Mouse (Mus musculus): Measurements from ENCODE around the gene C1qtnf6. TPM values are rescaled to one million over a fixed set of nuclear protein-coding genes. Genes with fewer than 3 reads are reported as not detected.

C1qtnf6 gene
- polyA plus RNA-seq, 1 experiment from 2014 or later, result 18.9 TPM

- no peak for ATAC-seq (ENCODE audit: insufficient number of reproducible peaks, low FRiP score, low TSS enrichment, low read depth)
Observed at GRCm38 (mm10) chr15:78548711-78549110, 17.5 kb upstream of the C1qtnf6 start.

GRCm38 (mm10) chr15:78548336-78548665, 17.1 kb upstream of the C1qtnf6 start:
- no peak for DNase-seq (ENCODE audit: low spot score)
- no peak overlapping the region for H3K27ac ChIP-seq (replicated peaks; ENCODE audit: low read depth, low read length)

More at GRCm38 (mm10) chr15:78548711-78549110, 17.5 kb upstream of the C1qtnf6 start:
- DNase-seq (ENCODE audit: low spot score), result no peak
- Histone ChIP-seq H3K4me1 (ENCODE audit: control insufficient read depth, insufficient read depth, low read length) (no peaks in the 10 kb centered on the region), H3K4me2 (ENCODE audit: low read depth, severe bottlenecking) (no peak overlapping the region), H3K9ac (ENCODE audit: low read length) (no peak overlapping the region), H3K9me3 (ENCODE audit: control insufficient read depth, low read length) (no peaks in the 10 kb centered on the region), H3K27ac (replicated peaks; ENCODE audit: low read depth, low read length) (no peak overlapping the region), H3K27me3 (ENCODE audit: control insufficient read depth, insufficient read depth, low read length) (0 out of 2 replicates have a peak, but pooled peaks cover 2% of the 10 kb centered on the region), H3K36me3 (ENCODE audit: control insufficient read depth, insufficient read depth, low read length) (no peaks in the 10 kb centered on the region), H3K4me3 (ENCODE audit: low read depth, low read length) (no peak overlapping the region)
- WGBS, result 74% methylated on average over 8 of the region's 8 CpGs

GRCm38 (mm10) chr15:78547415-78548335, 16.5 kb upstream of the C1qtnf6 start:
- no peak overlapping the region for H3K4me2 ChIP-seq (ENCODE audit: low read depth, severe bottlenecking)
- 46% methylated on average over 5 of the region's 5 CpGs for WGBS
- H3K27ac ChIP-seq (replicated peaks; ENCODE audit: low read depth, low read length), result no peak overlapping the region
- no peak for ATAC-seq (ENCODE audit: insufficient number of reproducible peaks, low FRiP score, low TSS enrichment, low read depth)
- no peaks in the 10 kb centered on the region for H3K4me1 ChIP-seq (ENCODE audit: control insufficient read depth, insufficient read depth, low read length)
- H3K9me3 ChIP-seq (ENCODE audit: control insufficient read depth, low read length), result no peaks in the 10 kb centered on the region
- no peaks in the 10 kb centered on the region for H3K36me3 ChIP-seq (ENCODE audit: control insufficient read depth, insufficient read depth, low read length)
- DNase-seq (ENCODE audit: low spot score), result no peak
- H3K27me3 ChIP-seq (ENCODE audit: control insufficient read depth, insufficient read depth, low read length), result 0 out of 2 replicates have a peak, but pooled peaks cover 5% of the 10 kb centered on the region
- H3K4me3 ChIP-seq (ENCODE audit: low read depth, low read length), result no peak overlapping the region
- no peak overlapping the region for H3K9ac ChIP-seq (ENCODE audit: low read length)

More at GRCm38 (mm10) chr15:78548336-78548665, 17.1 kb upstream of the C1qtnf6 start:
- Histone ChIP-seq H3K36me3 (ENCODE audit: control insufficient read depth, insufficient read depth, low read length) (no peaks in the 10 kb centered on the region), H3K9ac (ENCODE audit: low read length) (no peak overlapping the region), H3K4me3 (ENCODE audit: low read depth, low read length) (no peak overlapping the region), H3K27me3 (ENCODE audit: control insufficient read depth, insufficient read depth, low read length) (0 out of 2 replicates have a peak, but pooled peaks cover 5% of the 10 kb centered on the region), H3K4me2 (ENCODE audit: low read depth, severe bottlenecking) (no peak overlapping the region), H3K9me3 (ENCODE audit: control insufficient read depth, low read length) (no peaks in the 10 kb centered on the region), H3K4me1 (ENCODE audit: control insufficient read depth, insufficient read depth, low read length) (no peaks in the 10 kb centered on the region)
- ATAC-seq (ENCODE audit: insufficient number of reproducible peaks, low FRiP score, low TSS enrichment, low read depth), result no peak
- WGBS, result 34% methylated on average over 3 of the region's 3 CpGs

- Histone ChIP-seq H3K27ac (replicated peaks; ENCODE audit: low read depth, low read length) (no peak overlapping the region), H3K4me3 (ENCODE audit: low read depth, low read length) (no peak overlapping the region), H3K36me3 (ENCODE audit: control insufficient read depth, insufficient read depth, low read length) (no peaks in the 10 kb centered on the region), H3K4me2 (ENCODE audit: low read depth, severe bottlenecking) (no peak overlapping the region), H3K9ac (ENCODE audit: low read length) (no peak overlapping the region), H3K9me3 (ENCODE audit: control insufficient read depth, low read length) (no peaks in the 10 kb centered on the region), H3K4me1 (ENCODE audit: control insufficient read depth, insufficient read depth, low read length) (no peaks in the 10 kb centered on the region), H3K27me3 (ENCODE audit: control insufficient read depth, insufficient read depth, low read length) (0 out of 2 replicates have a peak, but pooled peaks cover 5% of the 10 kb centered on the region)
- ATAC-seq (ENCODE audit: insufficient number of reproducible peaks, low FRiP score, low TSS enrichment, low read depth) (no peak), DNase-seq (ENCODE audit: low spot score) (no peak)
- WGBS, result 75% methylated on average over 4 of the region's 4 CpGs
Observed at GRCm38 (mm10) chr15:78546060-78546459, 14.8 kb upstream of the C1qtnf6 start.

GRCm38 (mm10) chr15:78544561-78545001, 13.4 kb upstream of the C1qtnf6 start, which contains the start of gene Sstr3:
Gene Sstr3 (minus strand): TSS chr15:78544685.
- no peak within 1 kb of the TSS for H3K27ac ChIP-seq (replicated peaks; ENCODE audit: low read depth, low read length)
- H3K36me3 ChIP-seq (ENCODE audit: control insufficient read depth, insufficient read depth, low read length), result no peaks in the 10 kb centered on the region
- WGBS, result 15% methylated on average over 12 of the region's 14 CpGs
- no peak for ATAC-seq (ENCODE audit: insufficient number of reproducible peaks, low FRiP score, low TSS enrichment, low read depth)
- DNase-seq (ENCODE audit: low spot score), result no peak
- H3K4me1 ChIP-seq (ENCODE audit: control insufficient read depth, insufficient read depth, low read length), result no peaks in the 10 kb centered on the region
- H3K4me2 ChIP-seq (ENCODE audit: low read depth, severe bottlenecking), result no peak within 1 kb of the TSS
- no peak within 1 kb of the TSS for H3K9ac ChIP-seq (ENCODE audit: low read length)
- no peak within 1 kb of the TSS for H3K4me3 ChIP-seq (ENCODE audit: low read depth, low read length)
- no peaks in the 10 kb centered on the region for H3K9me3 ChIP-seq (ENCODE audit: control insufficient read depth, low read length)
- H3K27me3 ChIP-seq (ENCODE audit: control insufficient read depth, insufficient read depth, low read length), result 0 out of 2 replicates have a peak, but pooled peaks cover 7% of the 10 kb centered on the region

GRCm38 (mm10) chr15:78544041-78544440, 12.8 kb upstream of the C1qtnf6 start:
- WGBS, result 82% methylated on average over 15 of the region's 15 CpGs
- 0 out of 2 replicates have a peak, but pooled peaks cover 7% of the 10 kb centered on the region for H3K27me3 ChIP-seq (ENCODE audit: control insufficient read depth, insufficient read depth, low read length)
- no peaks in the 10 kb centered on the region for H3K36me3 ChIP-seq (ENCODE audit: control insufficient read depth, insufficient read depth, low read length)
- H3K9me3 ChIP-seq (ENCODE audit: control insufficient read depth, low read length), result no peaks in the 10 kb centered on the region
- H3K27ac ChIP-seq (replicated peaks; ENCODE audit: low read depth, low read length), result no peak overlapping the region
- no peak for DNase-seq (ENCODE audit: low spot score)
- no peak for ATAC-seq (ENCODE audit: insufficient number of reproducible peaks, low FRiP score, low TSS enrichment, low read depth)
- H3K4me3 ChIP-seq (ENCODE audit: low read depth, low read length), result no peak overlapping the region
- no peak overlapping the region for H3K9ac ChIP-seq (ENCODE audit: low read length)
- no peak overlapping the region for H3K4me2 ChIP-seq (ENCODE audit: low read depth, severe bottlenecking)
- no peaks in the 10 kb centered on the region for H3K4me1 ChIP-seq (ENCODE audit: control insufficient read depth, insufficient read depth, low read length)

- no peak overlapping the region for H3K4me3 ChIP-seq (ENCODE audit: low read depth, low read length)
- DNase-seq (ENCODE audit: low spot score), result no peak
- no peaks in the 10 kb centered on the region for H3K36me3 ChIP-seq (ENCODE audit: control insufficient read depth, insufficient read depth, low read length)
- H3K4me1 ChIP-seq (ENCODE audit: control insufficient read depth, insufficient read depth, low read length), result no peaks in the 10 kb centered on the region
- H3K9me3 ChIP-seq (ENCODE audit: control insufficient read depth, low read length), result no peaks in the 10 kb centered on the region
- H3K27me3 ChIP-seq (ENCODE audit: control insufficient read depth, insufficient read depth, low read length), result 0 out of 2 replicates have a peak, but pooled peaks cover 7% of the 10 kb centered on the region
- no peak for ATAC-seq (ENCODE audit: insufficient number of reproducible peaks, low FRiP score, low TSS enrichment, low read depth)
- H3K4me2 ChIP-seq (ENCODE audit: low read depth, severe bottlenecking), result no peak overlapping the region
- no peak overlapping the region for H3K9ac ChIP-seq (ENCODE audit: low read length)
- WGBS, result 76% methylated on average over 7 of the region's 7 CpGs
- H3K27ac ChIP-seq (replicated peaks; ENCODE audit: low read depth, low read length), result no peak overlapping the region
Observed at GRCm38 (mm10) chr15:78542767-78543303, 11.6 kb upstream of the C1qtnf6 start.

GRCm38 (mm10) chr15:78542098-78542766, 11.0 kb upstream of the C1qtnf6 start:
- 79% methylated on average over 3 of the region's 3 CpGs for WGBS

More at GRCm38 (mm10) chr15:78542098-78542766, 11.0 kb upstream of the C1qtnf6 start:
- no peak overlapping the region for H3K4me2 ChIP-seq (ENCODE audit: low read depth, severe bottlenecking)
- ATAC-seq (ENCODE audit: insufficient number of reproducible peaks, low FRiP score, low TSS enrichment, low read depth), result no peak
- H3K4me3 ChIP-seq (ENCODE audit: low read depth, low read length), result no peak overlapping the region
- no peaks in the 10 kb centered on the region for H3K36me3 ChIP-seq (ENCODE audit: control insufficient read depth, insufficient read depth, low read length)
- H3K9ac ChIP-seq (ENCODE audit: low read length), result no peak overlapping the region
- H3K27ac ChIP-seq (replicated peaks; ENCODE audit: low read depth, low read length), result no peak overlapping the region
- DNase-seq (ENCODE audit: low spot score), result no peak
- H3K9me3 ChIP-seq (ENCODE audit: control insufficient read depth, low read length), result no peaks in the 10 kb centered on the region
- H3K27me3 ChIP-seq (ENCODE audit: control insufficient read depth, insufficient read depth, low read length), result 0 out of 2 replicates have a peak, but pooled peaks cover 7% of the 10 kb centered on the region
- no peaks in the 10 kb centered on the region for H3K4me1 ChIP-seq (ENCODE audit: control insufficient read depth, insufficient read depth, low read length)
